Mouse (Mus musculus) heart, embryonic 15.5 days (tissue): ENCODE measurements around the gene Cracr2a. TPM values are rescaled to one million over a fixed set of nuclear protein-coding genes. Genes with fewer than 3 reads are reported as not detected.

Experiments
- ATAC-seq: fragments of 200-750 bp; cut with Nextera tagmentation; replicated peaks from 2 replicates; pipeline ENCODE4 v1.8.0; 2017; ENCODE audit warnings: low read depth, moderate TSS enrichment; ENCODE audit not compliant: insufficient number of reproducible peaks, insufficient read depth, low FRiP score
- H3K27ac ChIP-seq: fragments of 300-500 bp; sonication (generic); 2 replicates; pipeline ENCODE4 v1.5.1; 2015; ENCODE audit warnings: mild to moderate bottlenecking, inconsistent platforms
- H3K27me3 ChIP-seq: fragments of 300-500 bp; sonication (generic); 2 replicates; pipeline ENCODE4 v1.6.1; 2015; ENCODE audit warnings: inconsistent platforms
- H3K36me3 ChIP-seq: fragments of 300-500 bp; sonication (generic); 2 replicates; pipeline ENCODE4 v1.6.1; 2015; ENCODE audit warnings: mild to moderate bottlenecking, inconsistent platforms
- H3K4me1 ChIP-seq: fragments of 300-500 bp; sonication (generic); replicated peaks from 2 replicates; pipeline ENCODE4 v1.6.1; 2015; ENCODE audit warnings: inconsistent platforms
- H3K4me2 ChIP-seq: fragments of 300-500 bp; sonication (generic); 2 replicates; pipeline ENCODE4 v1.6.1; 2015; ENCODE audit warnings: inconsistent platforms, mild to moderate bottlenecking, moderate library complexity
- H3K4me3 ChIP-seq: fragments of 300-500 bp; sonication (generic); 2 replicates; pipeline ENCODE4 v1.5.1; 2015; ENCODE audit warnings: mild to moderate bottlenecking, inconsistent platforms
- H3K9ac ChIP-seq: fragments of 300-500 bp; sonication (generic); 2 replicates; pipeline ENCODE4 v1.6.1; 2015; ENCODE audit warnings: mild to moderate bottlenecking, inconsistent platforms
- H3K9me3 ChIP-seq: fragments of 300-500 bp; sonication (generic); replicated peaks from 2 replicates; pipeline ENCODE4 v1.6.1; 2016; ENCODE audit warnings: inconsistent platforms
- WGBS: fragments of 180-500 bp; shearing (Covaris S2); methylation state at CpG from one replicate; pipeline ENCODE4 v1.1.7; 2015; ENCODE audit warnings: mixed read lengths; 5-methylcytosine and 5-hydroxymethylcytosine counted together
- polyA plus RNA-seq: library from polyadenylated mRNA; unstranded; fragments of >200 nt; fragmentation: Nextera tagmentation; extraction: Ambion mirVana; gene quantifications from 2 replicates; pipeline ENCODE4 v1.2.1, GENCODE M21; 2015

The Cracr2a gene
- polyA plus RNA-seq, 1 experiment from 2014 or later: 1.3 TPM

DNA sequence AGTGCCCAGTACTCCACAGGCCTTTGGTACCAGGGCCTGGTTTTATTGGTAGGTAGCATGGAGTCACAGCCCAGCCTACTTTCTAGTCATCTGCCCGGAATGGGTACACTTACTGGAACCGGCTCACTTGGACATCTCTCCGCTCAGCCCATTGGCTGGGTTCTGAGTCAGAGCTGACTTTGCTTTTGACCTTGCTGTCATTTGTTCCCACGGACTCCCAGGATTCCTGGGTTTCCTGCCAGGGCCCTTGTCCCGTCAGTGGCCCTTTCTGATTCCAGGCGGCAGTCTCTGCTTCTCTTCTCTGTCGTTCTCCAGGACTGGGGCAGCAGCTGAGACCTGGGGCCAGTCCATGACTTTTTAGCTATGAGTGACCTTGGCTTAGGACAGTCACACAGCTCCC, 110.9 kb downstream of the Cracr2a start:
- Histone ChIP-seq H3K4me2 (no peak overlapping the region), H3K4me3 (no peak overlapping the region), H3K9ac (no peak overlapping the region), H3K36me3 (no peaks in the 10 kb centered on the region), H3K9me3 (no peaks in the 10 kb centered on the region), H3K27me3 (peaks cover 3% of the 10 kb centered on the region; the same call in 1 of the 2 replicates), H3K27ac (no peak overlapping the region), H3K4me1 (no peaks in the 10 kb centered on the region)
- no peak for ATAC-seq
- 53% methylated on average over 7 of the region's 7 CpGs for WGBS

DNA sequence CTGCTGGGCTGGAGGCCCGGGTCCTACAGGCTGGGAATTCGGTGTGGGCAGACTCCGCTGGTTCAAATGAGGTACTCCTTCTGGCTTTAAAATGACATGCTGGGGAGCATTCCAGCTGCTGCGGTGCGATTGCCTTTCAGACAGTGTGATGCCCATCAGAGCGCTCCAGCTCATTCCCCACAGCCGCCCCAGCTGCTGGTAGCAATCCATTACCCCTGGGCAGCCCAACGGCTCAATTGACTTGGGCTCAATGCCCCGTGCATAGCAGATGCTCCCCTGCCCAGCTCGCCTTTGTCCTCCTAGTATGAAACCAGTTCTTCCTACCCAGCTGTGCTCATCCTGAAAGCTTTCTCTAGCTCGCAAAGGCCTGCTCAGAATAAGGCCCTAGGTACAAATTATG, 115.7 kb downstream of the Cracr2a start:
- H3K4me2 ChIP-seq: no peak overlapping the region
- ATAC-seq: no peak
- H3K27ac ChIP-seq: no peak overlapping the region
- H3K4me1 ChIP-seq: no peaks in the 10 kb centered on the region
- WGBS: 83% methylated on average over 11 of the region's 11 CpGs
- peaks cover 6% of the 10 kb centered on the region; the same call in 1 of the 2 replicates for H3K27me3 ChIP-seq
- H3K4me3 ChIP-seq: no peak overlapping the region
- no peaks in the 10 kb centered on the region for H3K36me3 ChIP-seq
- H3K9me3 ChIP-seq: no peaks in the 10 kb centered on the region
- no peak overlapping the region for H3K9ac ChIP-seq

DNA sequence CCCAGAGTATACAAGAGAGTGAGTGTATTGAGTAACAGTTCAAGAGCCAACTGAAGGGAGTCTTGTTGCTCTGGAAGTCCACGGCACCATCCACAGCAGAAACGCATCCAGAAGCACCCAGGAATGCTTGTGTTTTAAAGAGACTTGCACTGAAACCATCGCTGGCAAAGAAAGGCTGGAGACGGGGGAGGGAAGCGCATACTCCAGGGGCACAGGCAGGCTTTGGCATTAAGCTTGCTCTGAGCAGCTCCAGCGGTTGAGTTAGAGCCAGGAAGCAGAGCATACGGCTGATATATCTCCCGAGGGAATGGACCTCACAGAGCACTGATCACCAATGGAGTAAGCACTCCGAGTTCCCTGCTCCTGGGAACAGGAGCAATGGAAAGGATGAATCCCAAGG, 117.2 kb downstream of the Cracr2a start:
- Histone ChIP-seq H3K9me3 (no peaks in the 10 kb centered on the region), H3K27me3 (peaks cover 6% of the 10 kb centered on the region; the same call in 1 of the 2 replicates), H3K4me3 (no peak overlapping the region), H3K36me3 (no peaks in the 10 kb centered on the region), H3K4me1 (no peaks in the 10 kb centered on the region), H3K27ac (no peak overlapping the region), H3K4me2 (no peak overlapping the region), H3K9ac (no peak overlapping the region)
- WGBS: 61% methylated on average over 9 of the region's 9 CpGs
- no peak for ATAC-seq

DNA sequence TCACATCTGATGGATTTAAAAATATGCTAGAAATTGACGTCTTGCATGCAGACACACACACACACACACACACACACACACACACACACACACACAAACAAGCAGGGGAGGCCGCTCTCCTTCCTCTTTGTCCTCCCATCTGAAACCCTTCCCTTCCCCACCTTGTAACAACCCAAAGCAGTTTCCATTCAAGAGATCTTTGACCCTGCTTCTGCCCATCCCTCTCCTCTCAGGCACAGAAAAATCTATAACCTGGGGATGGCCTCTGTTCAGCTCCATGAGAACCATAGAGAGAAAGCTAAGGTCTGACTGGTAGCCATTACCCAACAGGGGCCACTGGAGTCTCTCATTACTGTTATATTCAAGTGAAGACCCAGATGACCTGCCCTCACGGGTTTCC, 117.9 kb downstream of the Cracr2a start:
- H3K4me3 ChIP-seq: no peak overlapping the region
- H3K4me2 ChIP-seq: no peak overlapping the region
- H3K27ac ChIP-seq: no peak overlapping the region
- no peak for ATAC-seq
- H3K9me3 ChIP-seq: no peaks in the 10 kb centered on the region
- H3K9ac ChIP-seq: no peak overlapping the region
- peaks cover 6% of the 10 kb centered on the region; the same call in 1 of the 2 replicates for H3K27me3 ChIP-seq
- WGBS: 69% methylated on average over 3 of the region's 3 CpGs
- no peaks in the 10 kb centered on the region for H3K4me1 ChIP-seq
- H3K36me3 ChIP-seq: no peaks in the 10 kb centered on the region

DNA sequence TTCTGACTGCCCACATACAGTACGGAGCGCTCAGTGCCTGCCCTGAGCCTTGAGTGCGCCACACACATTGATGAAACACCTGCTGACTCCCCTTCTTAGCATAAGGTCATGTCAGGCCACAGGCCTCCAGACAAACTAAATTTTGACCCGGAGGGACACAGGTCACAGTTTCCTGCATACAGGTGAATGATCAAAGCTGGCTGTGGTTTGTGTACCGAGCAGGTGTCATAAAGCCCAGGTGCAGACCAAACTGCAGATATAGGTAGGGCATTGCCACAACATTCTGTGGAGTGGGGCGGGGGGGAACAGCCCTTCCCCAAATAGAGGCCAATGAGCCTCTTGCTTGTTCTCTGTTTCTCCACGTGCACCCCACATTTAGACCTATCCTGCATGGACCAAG, 119.6 kb downstream of the Cracr2a start:
- Histone ChIP-seq H3K27ac (no peak overlapping the region), H3K9ac (no peak overlapping the region), H3K4me2 (no peak overlapping the region), H3K4me3 (no peak overlapping the region), H3K9me3 (no peaks in the 10 kb centered on the region), H3K36me3 (no peaks in the 10 kb centered on the region), H3K27me3 (peaks cover 6% of the 10 kb centered on the region; the same call in 1 of the 2 replicates), H3K4me1 (no peaks in the 10 kb centered on the region)
- no peak for ATAC-seq
- 85% methylated on average over 7 of the region's 7 CpGs for WGBS

DNA sequence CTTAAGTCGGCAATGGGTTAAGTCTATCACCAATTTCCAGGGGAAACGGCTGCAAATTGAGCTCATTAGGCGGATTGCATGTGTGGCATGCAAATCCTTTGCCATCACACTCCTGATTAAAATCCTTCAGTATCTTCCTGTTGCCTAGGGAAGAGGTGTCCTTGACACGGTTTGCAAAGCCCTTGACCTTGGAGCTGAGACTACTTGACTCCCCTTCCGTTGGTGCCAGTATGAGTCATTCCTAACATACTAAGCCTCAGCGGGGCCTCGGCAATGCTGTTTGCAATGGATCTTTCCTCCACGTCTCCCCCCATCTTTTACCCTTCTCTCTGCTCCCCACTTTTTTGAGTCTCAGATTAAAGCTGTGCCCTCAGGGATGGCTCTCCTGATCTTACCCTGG, 122.4 kb downstream of the Cracr2a start:
- no peak overlapping the region for H3K4me2 ChIP-seq
- 0 out of 2 replicates have a peak, but pooled peaks cover 3% of the 10 kb centered on the region for H3K27me3 ChIP-seq
- H3K27ac ChIP-seq: no peak overlapping the region
- H3K36me3 ChIP-seq: no peaks in the 10 kb centered on the region
- 30% methylated on average over 8 of the region's 8 CpGs for WGBS
- H3K9ac ChIP-seq: no peak overlapping the region
- H3K9me3 ChIP-seq: no peaks in the 10 kb centered on the region
- ATAC-seq: no peak
- H3K4me1 ChIP-seq: no peaks in the 10 kb centered on the region
- H3K4me3 ChIP-seq: no peak overlapping the region

DNA sequence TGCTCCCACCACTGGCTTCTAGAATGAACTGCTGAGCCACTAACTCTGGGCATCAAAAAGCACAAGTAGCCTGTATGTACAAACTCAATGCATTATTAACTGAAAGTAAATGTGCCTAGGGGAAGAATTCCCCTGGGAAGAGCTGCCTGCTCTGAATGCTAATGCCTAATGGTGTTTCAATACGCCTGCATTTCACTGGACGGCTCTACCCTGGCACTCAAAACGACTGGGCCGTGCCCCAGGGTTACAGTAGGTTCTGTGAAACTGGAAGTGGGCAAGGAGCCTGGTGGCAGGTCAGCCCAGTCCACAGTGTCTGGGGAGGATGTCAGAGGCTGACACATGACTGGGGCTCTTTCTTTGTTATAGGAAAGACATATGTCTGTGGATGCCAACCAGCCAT, 123.8 kb downstream of the Cracr2a start:
- H3K36me3 ChIP-seq: no peaks in the 10 kb centered on the region
- ATAC-seq: no peak
- WGBS: 76% methylated on average over 4 of the region's 4 CpGs
- no peaks in the 10 kb centered on the region for H3K27me3 ChIP-seq
- no peaks in the 10 kb centered on the region for H3K9me3 ChIP-seq
- no peak overlapping the region for H3K27ac ChIP-seq
- H3K4me1 ChIP-seq: no peaks in the 10 kb centered on the region
- H3K4me2 ChIP-seq: no peak overlapping the region
- H3K9ac ChIP-seq: no peak overlapping the region
- no peak overlapping the region for H3K4me3 ChIP-seq

DNA sequence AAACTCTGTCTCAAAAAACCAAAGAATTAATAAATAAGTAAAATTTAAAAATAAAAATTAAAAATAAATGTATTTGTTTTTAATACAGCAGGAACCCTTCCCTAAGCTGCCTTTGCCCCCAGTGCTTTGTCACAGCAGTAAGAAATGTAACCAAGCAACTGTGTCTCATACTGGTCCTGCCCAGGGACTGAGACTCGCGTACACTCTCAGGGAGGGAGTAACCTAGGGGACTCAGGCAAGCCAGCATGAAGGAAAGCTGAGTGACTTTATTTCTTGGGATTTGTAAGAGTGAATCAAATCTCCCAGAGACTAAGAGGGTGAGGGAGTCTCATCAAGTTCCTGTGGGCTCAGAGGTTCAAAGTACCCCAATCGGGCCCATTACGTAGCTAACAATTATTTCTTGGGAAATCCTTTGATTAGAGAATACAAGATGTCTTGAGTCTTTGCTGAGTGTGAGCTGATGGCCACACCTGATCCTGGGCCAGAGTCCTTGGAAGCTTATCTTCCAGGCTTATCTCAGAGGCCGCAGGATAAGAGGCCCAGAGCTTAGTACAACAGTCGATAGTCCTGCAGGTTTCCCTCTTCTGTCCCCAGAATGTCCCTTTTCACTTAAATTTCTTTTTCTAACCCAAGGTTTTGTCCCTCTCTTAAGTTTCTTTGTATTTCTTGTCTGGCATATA, 126.2 kb downstream of the Cracr2a start:
- H3K9ac ChIP-seq: no peak overlapping the region
- 59% methylated on average over 6 of the region's 6 CpGs for WGBS
- no peak overlapping the region for H3K4me3 ChIP-seq
- H3K4me2 ChIP-seq: no peak overlapping the region
- ATAC-seq: no peak
- H3K9me3 ChIP-seq: no peaks in the 10 kb centered on the region
- H3K4me1 ChIP-seq: no peaks in the 10 kb centered on the region
- no peak overlapping the region for H3K27ac ChIP-seq
- H3K27me3 ChIP-seq: no peaks in the 10 kb centered on the region
- no peaks in the 10 kb centered on the region for H3K36me3 ChIP-seq

DNA sequence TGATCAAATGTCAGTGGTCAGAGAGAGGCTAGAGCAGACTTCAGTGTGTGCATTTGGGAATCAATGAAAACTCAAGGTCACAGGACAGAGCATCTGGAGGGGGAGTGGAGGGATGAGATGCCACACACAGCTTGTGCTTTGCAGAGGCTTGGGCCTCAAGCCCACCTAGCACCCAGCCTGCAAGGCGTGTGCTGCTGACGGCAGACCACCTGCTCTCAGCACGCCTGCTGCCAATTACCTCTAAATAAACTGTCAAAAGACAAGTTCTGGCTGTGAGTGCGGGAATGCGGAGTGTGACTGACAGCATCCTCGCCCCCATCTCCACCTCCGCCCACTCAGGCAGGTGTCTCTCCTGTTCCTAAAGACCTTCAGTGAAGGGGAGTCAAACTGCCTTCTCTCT, 131.2 kb downstream of the Cracr2a start:
- Histone ChIP-seq H3K4me3 (no peak overlapping the region), H3K36me3 (no peaks in the 10 kb centered on the region), H3K4me1 (no peaks in the 10 kb centered on the region), H3K27ac (no peak overlapping the region), H3K27me3 (peaks cover 7% of the 10 kb centered on the region; the same call in 1 of the 2 replicates), H3K9ac (no peak overlapping the region), H3K4me2 (no peak overlapping the region), H3K9me3 (no peaks in the 10 kb centered on the region)
- WGBS: 56% methylated on average over 7 of the region's 7 CpGs
- no peak for ATAC-seq

DNA sequence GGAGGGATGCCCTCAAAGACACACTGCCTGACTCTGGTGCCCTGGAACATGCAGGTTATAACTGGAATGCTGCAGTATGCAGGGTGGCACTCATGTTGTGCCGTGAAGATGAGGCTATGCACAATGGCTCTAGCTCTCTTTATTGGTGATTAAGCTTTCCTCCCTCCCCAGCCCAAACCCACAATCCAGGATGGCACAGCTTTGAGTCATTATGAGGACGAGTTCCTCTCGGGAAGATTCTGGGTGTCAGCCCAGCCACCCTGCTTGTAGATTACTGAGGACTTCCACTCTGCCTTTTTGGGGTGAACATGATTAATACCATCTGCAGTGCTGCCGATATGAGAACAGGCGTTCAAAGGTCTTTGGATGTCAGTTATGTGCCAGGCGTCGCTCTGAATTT, 132.5 kb downstream of the Cracr2a start:
- H3K9ac ChIP-seq: no peak overlapping the region
- no peaks in the 10 kb centered on the region for H3K36me3 ChIP-seq
- 79% methylated on average over 7 of the region's 7 CpGs for WGBS
- H3K27me3 ChIP-seq: peaks cover 7% of the 10 kb centered on the region; the same call in 1 of the 2 replicates
- no peaks in the 10 kb centered on the region for H3K9me3 ChIP-seq
- H3K27ac ChIP-seq: no peak overlapping the region
- no peak overlapping the region for H3K4me2 ChIP-seq
- ATAC-seq: no peak
- H3K4me3 ChIP-seq: no peak overlapping the region
- no peaks in the 10 kb centered on the region for H3K4me1 ChIP-seq

DNA sequence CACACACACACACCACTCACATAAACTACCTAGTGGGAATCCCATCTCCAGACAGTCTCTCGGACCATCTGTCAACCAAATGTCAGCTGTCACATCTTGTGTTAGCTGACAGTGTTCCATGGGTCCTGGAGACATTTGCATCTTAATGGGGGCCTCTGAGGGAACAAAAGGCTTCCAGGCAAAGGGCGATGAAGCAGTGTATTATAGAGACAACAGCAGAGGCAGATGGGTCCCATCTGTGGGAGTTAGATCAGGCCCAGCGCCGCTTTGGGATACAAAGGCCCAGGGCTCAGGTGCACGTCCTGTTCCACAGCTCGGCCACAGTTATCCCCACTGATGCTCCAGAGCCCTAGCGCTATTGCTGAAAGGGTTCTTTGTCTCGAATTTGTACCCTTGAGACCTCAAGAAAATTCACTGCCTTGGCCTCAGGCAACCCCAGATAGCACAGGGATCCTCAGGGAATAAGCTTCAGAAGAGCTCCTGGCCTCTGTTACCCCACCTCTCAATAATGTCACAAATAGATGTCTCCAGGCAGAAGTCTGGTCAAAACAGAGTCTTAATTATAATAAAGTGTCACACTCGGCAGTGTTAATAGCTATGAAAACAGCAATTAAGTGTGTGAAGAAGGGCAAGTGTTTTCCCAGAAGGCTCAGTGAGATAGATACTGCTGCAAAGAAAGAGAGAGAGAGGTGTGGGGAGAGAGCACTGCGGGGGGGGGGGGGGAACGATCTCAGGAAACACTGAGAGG, 140.1 kb downstream of the Cracr2a start:
- Histone ChIP-seq H3K27me3 (peaks cover 2% of the 10 kb centered on the region; the same call in 1 of the 2 replicates), H3K27ac (no peak overlapping the region), H3K4me1 (no peaks in the 10 kb centered on the region), H3K36me3 (no peaks in the 10 kb centered on the region), H3K9me3 (no peaks in the 10 kb centered on the region), H3K4me3 (no peak overlapping the region), H3K4me2 (no peak overlapping the region), H3K9ac (no peak overlapping the region)
- WGBS: 58% methylated on average over 10 of the region's 11 CpGs
- ATAC-seq: no peak
